Mouse (Mus musculus) intestine, embryonic 16.5 days (tissue): ENCODE measurements around the gene Gm5129. TPM values are rescaled to one million over a fixed set of nuclear protein-coding genes. Genes with fewer than 3 reads are reported as not detected.
"Not testable (repeated sequence)": the region's sequence is repeated elsewhere in the genome, so short reads cannot be mapped to it uniquely, and the experiment has no call there.

Experiments
- ATAC-seq: fragments of 200-750 bp; cut with Nextera tagmentation; 2 replicates; pipeline ENCODE4 v1.8.0; 2017; ENCODE audit warnings: moderate TSS enrichment, moderate library complexity
- H3K27ac ChIP-seq: fragments of 300-500 bp; sonication (generic); 2 replicates; pipeline ENCODE4 v1.5.1; 2014; ENCODE audit warnings: mild to moderate bottlenecking, low read length
- H3K27me3 ChIP-seq: fragments of 300-500 bp; sonication (generic); replicated peaks from 2 replicates; pipeline ENCODE4 v1.6.1; 2014; ENCODE audit warnings: low read length, control low read depth, mixed read lengths; ENCODE audit not compliant: control insufficient read depth, insufficient read depth
- H3K36me3 ChIP-seq: fragments of 300-500 bp; sonication (generic); 2 replicates; pipeline ENCODE4 v1.6.1; 2014; ENCODE audit warnings: low read length, control low read depth; ENCODE audit not compliant: control insufficient read depth, insufficient read depth
- H3K4me1 ChIP-seq: fragments of 300-500 bp; sonication (generic); 2 replicates; pipeline ENCODE4 v1.6.1; 2014; ENCODE audit warnings: low read length, control low read depth, mixed read lengths; ENCODE audit not compliant: control insufficient read depth, insufficient read depth
- H3K4me2 ChIP-seq: fragments of 300-500 bp; sonication (generic); 2 replicates; pipeline ENCODE4 v1.6.1; 2014; ENCODE audit warnings: low read depth, low read length, control low read depth
- H3K4me3 ChIP-seq: fragments of 300-500 bp; sonication (generic); 2 replicates; pipeline ENCODE4 v1.5.1; 2014; ENCODE audit warnings: mild to moderate bottlenecking, low read length
- H3K9ac ChIP-seq: fragments of 300-500 bp; sonication (generic); 2 replicates; pipeline ENCODE4 v1.6.1; 2014; ENCODE audit warnings: low read depth, low read length
- H3K9me3 ChIP-seq: fragments of 300-500 bp; sonication (generic); 2 replicates; pipeline ENCODE4 v1.6.1; 2016; ENCODE audit warnings: low read length, control low read depth; ENCODE audit not compliant: control insufficient read depth
- WGBS: fragments of 180-500 bp; shearing (Covaris S2); extraction: QIAGEN DNeasy Blood & Tissue Kit; methylation state at CpG from one replicate; pipeline ENCODE4 v1.1.7; 2014; 5-methylcytosine and 5-hydroxymethylcytosine counted together
- polyA plus RNA-seq: library from polyadenylated mRNA; unstranded; fragments of >200 nt; fragmentation: Nextera tagmentation; extraction: Ambion mirVana; gene quantifications from 2 replicates; pipeline ENCODE4 v1.2.1, GENCODE M21; 2015

Gene Gm5129
- not detected in 2 replicates for polyA plus RNA-seq

- H3K4me2 ChIP-seq, result peak within 1 kb of the TSS; percentile 62
- peak within 1 kb of the TSS; percentile 95 for H3K4me3 ChIP-seq
- H3K4me1 ChIP-seq, result peaks cover 13% of the 10 kb centered on the region
- peak within 1 kb of the TSS; percentile 99 for H3K27ac ChIP-seq
- no peaks in the 10 kb centered on the region for H3K27me3 ChIP-seq
- H3K9me3 ChIP-seq, result no peaks in the 10 kb centered on the region
- peak within 1 kb of the TSS; percentile 96 for H3K9ac ChIP-seq
- peak; percentile 96 for ATAC-seq
- no peaks in the 10 kb centered on the region for H3K36me3 ChIP-seq
- under 1% methylated on average over 46 of the region's 46 CpGs for WGBS
Observed at GRCm38 (mm10) chr5:29735557-29736061, at the start of gene Gm5129, which contains the start of gene Dnajb6. TSS of gene Gm5129 (minus strand) at chr5:29735936. TSS of gene Dnajb6 (plus strand) at chr5:29735688.

GRCm38 (mm10) chr5:29784906-29785305 is 49.2 kb upstream of the Gm5129 start:
- not testable (repeated sequence) for ATAC-seq, H3K9ac ChIP-seq, H3K36me3 ChIP-seq, H3K27ac ChIP-seq, H3K4me3 ChIP-seq, H3K4me2 ChIP-seq, H3K9me3 ChIP-seq, H3K4me1 ChIP-seq, H3K27me3 ChIP-seq
- WGBS, result 93% methylated on average over 9 of the region's 13 CpGs

- H3K4me3 ChIP-seq, result no peak overlapping the region
- no peaks in the 10 kb centered on the region for H3K9me3 ChIP-seq
- WGBS, result 89% methylated on average over 3 of the region's 3 CpGs
- no peaks in the 10 kb centered on the region for H3K27me3 ChIP-seq
- no peak for ATAC-seq
- H3K4me2 ChIP-seq, result no peak overlapping the region
- H3K9ac ChIP-seq, result no peak overlapping the region
- H3K36me3 ChIP-seq, result peaks cover 6% of the 10 kb centered on the region; the same call in 1 of the 2 replicates
- no peaks in the 10 kb centered on the region for H3K4me1 ChIP-seq
- no peak overlapping the region for H3K27ac ChIP-seq
Observed at GRCm38 (mm10) chr5:29782261-29782660, 46.5 kb upstream of the Gm5129 start.

GRCm38 (mm10) chr5:29779733-29780132 is 44.0 kb upstream of the Gm5129 start:
- not testable (repeated sequence) for H3K36me3 ChIP-seq, H3K9me3 ChIP-seq, H3K4me1 ChIP-seq, ATAC-seq, H3K9ac ChIP-seq, H3K4me3 ChIP-seq, H3K27me3 ChIP-seq, H3K27ac ChIP-seq, H3K4me2 ChIP-seq
- WGBS, result 80% methylated on average over 8 of the region's 9 CpGs

- 91% methylated on average over 6 of the region's 6 CpGs for WGBS
- H3K9ac ChIP-seq, result no peak overlapping the region
- H3K36me3 ChIP-seq, result peaks cover 6% of the 10 kb centered on the region; the same call in 1 of the 2 replicates
- H3K27me3 ChIP-seq, result no peaks in the 10 kb centered on the region
- no peak for ATAC-seq
- no peak overlapping the region for H3K4me3 ChIP-seq
- no peaks in the 10 kb centered on the region for H3K9me3 ChIP-seq
- H3K27ac ChIP-seq, result no peak overlapping the region
- no peak overlapping the region for H3K4me2 ChIP-seq
- no peaks in the 10 kb centered on the region for H3K4me1 ChIP-seq
Observed at GRCm38 (mm10) chr5:29778029-29778428, 42.3 kb upstream of the Gm5129 start.

GRCm38 (mm10) chr5:29775437-29775836 is 39.7 kb upstream of the Gm5129 start:
- H3K27ac ChIP-seq, result no peak overlapping the region
- 69% methylated on average over 5 of the region's 5 CpGs for WGBS
- H3K27me3 ChIP-seq, result no peaks in the 10 kb centered on the region
- no peak overlapping the region for H3K4me2 ChIP-seq
- no peaks in the 10 kb centered on the region for H3K9me3 ChIP-seq
- H3K4me1 ChIP-seq, result no peaks in the 10 kb centered on the region
- peaks cover 9% of the 10 kb centered on the region; the same call in 1 of the 2 replicates for H3K36me3 ChIP-seq
- no peak overlapping the region for H3K4me3 ChIP-seq
- no peak for ATAC-seq
- no peak overlapping the region for H3K9ac ChIP-seq

- no peaks in the 10 kb centered on the region for H3K9me3 ChIP-seq
- ATAC-seq, result no peak
- no peak overlapping the region for H3K9ac ChIP-seq
- no peaks in the 10 kb centered on the region for H3K27me3 ChIP-seq
- 89% methylated on average over 13 of the region's 13 CpGs for WGBS
- H3K4me3 ChIP-seq, result no peak overlapping the region
- H3K27ac ChIP-seq, result no peak overlapping the region
- H3K36me3 ChIP-seq, result 0 out of 2 replicates have a peak, but pooled peaks cover 6% of the 10 kb centered on the region
- no peak overlapping the region for H3K4me2 ChIP-seq
- no peaks in the 10 kb centered on the region for H3K4me1 ChIP-seq
Observed at GRCm38 (mm10) chr5:29773460-29774150, 37.9 kb upstream of the Gm5129 start.

GRCm38 (mm10) chr5:29772651-29773330 is 37.1 kb upstream of the Gm5129 start:
- ATAC-seq, result no peak
- Histone ChIP-seq H3K27me3 (no peaks in the 10 kb centered on the region), H3K9ac (no peak overlapping the region), H3K4me1 (no peaks in the 10 kb centered on the region), H3K4me3 (no peak overlapping the region), H3K9me3 (no peaks in the 10 kb centered on the region), H3K36me3 (0 out of 2 replicates have a peak, but pooled peaks cover 6% of the 10 kb centered on the region), H3K27ac (no peak overlapping the region), H3K4me2 (no peak overlapping the region)
- WGBS, result 58% methylated on average over 4 of the region's 4 CpGs

- no peaks in the 10 kb centered on the region for H3K9me3 ChIP-seq
- no peak for ATAC-seq
- H3K27me3 ChIP-seq, result no peaks in the 10 kb centered on the region
- H3K4me1 ChIP-seq, result no peaks in the 10 kb centered on the region
- H3K36me3 ChIP-seq, result 0 out of 2 replicates have a peak, but pooled peaks cover 6% of the 10 kb centered on the region
- H3K27ac ChIP-seq, result no peak overlapping the region
- no peak overlapping the region for H3K4me3 ChIP-seq
- no peak overlapping the region for H3K4me2 ChIP-seq
- H3K9ac ChIP-seq, result no peak overlapping the region
- WGBS, result 63% methylated on average over 2 of the region's 2 CpGs
Observed at GRCm38 (mm10) chr5:29772038-29772437, 36.3 kb upstream of the Gm5129 start.
